Mouse (Mus musculus) midbrain, embryonic 12.5 days (tissue): ENCODE results near the gene Sult2a7. TPM values are rescaled to one million over a fixed set of nuclear protein-coding genes. Genes with fewer than 3 reads are reported as not detected.

Experiments used
- ATAC-seq: fragments of 200-750 bp; cut with Nextera tagmentation; 2 replicates; pipeline ENCODE4 v1.8.0; 2017; ENCODE audit warnings: low read depth, moderate TSS enrichment, moderate library complexity; ENCODE audit not compliant: low FRiP score
- H3K27ac ChIP-seq: fragments of 300-500 bp; sonication (generic); replicated peaks from 2 replicates; pipeline ENCODE4 v1.5.1; 2016; ENCODE audit warnings: mild to moderate bottlenecking
- H3K27me3 ChIP-seq: fragments of 300-500 bp; sonication (generic); 2 replicates; pipeline ENCODE4 v1.6.1; 2016; ENCODE audit warnings: mild to moderate bottlenecking
- H3K36me3 ChIP-seq: fragments of 300-500 bp; sonication (generic); 2 replicates; pipeline ENCODE4 v1.6.1; 2016
- H3K4me1 ChIP-seq: fragments of 300-500 bp; sonication (generic); 2 replicates; pipeline ENCODE4 v1.6.1; 2016
- H3K4me2 ChIP-seq: fragments of 300-500 bp; sonication (generic); replicated peaks from 2 replicates; pipeline ENCODE4 v1.6.1; 2016; ENCODE audit warnings: mild to moderate bottlenecking, moderate library complexity
- H3K4me3 ChIP-seq: fragments of 300-500 bp; sonication (generic); 2 replicates; pipeline ENCODE4 v1.5.1; 2016; ENCODE audit warnings: mild to moderate bottlenecking
- H3K9ac ChIP-seq: fragments of 300-500 bp; sonication (generic); replicated peaks from 2 replicates; pipeline ENCODE4 v1.6.1; 2016; ENCODE audit warnings: mild to moderate bottlenecking, moderate library complexity
- H3K9me3 ChIP-seq: fragments of 300-500 bp; sonication (generic); 2 replicates; pipeline ENCODE4 v1.6.1; 2016; ENCODE audit warnings: mild to moderate bottlenecking
- WGBS: fragments of 180-500 bp; shearing (Covaris S2); methylation state at CpG from one replicate; pipeline ENCODE4 v1.1.7; 2016; 5-methylcytosine and 5-hydroxymethylcytosine counted together
- polyA plus RNA-seq: library from polyadenylated mRNA; unstranded; fragments of >200 nt; fragmentation: Nextera tagmentation; extraction: Ambion mirVana; gene quantifications from 2 replicates; pipeline ENCODE4 v1.2.1, GENCODE M21; 2016

Gene Sult2a7
- polyA plus RNA-seq, result not detected in 2 replicates

DNA sequence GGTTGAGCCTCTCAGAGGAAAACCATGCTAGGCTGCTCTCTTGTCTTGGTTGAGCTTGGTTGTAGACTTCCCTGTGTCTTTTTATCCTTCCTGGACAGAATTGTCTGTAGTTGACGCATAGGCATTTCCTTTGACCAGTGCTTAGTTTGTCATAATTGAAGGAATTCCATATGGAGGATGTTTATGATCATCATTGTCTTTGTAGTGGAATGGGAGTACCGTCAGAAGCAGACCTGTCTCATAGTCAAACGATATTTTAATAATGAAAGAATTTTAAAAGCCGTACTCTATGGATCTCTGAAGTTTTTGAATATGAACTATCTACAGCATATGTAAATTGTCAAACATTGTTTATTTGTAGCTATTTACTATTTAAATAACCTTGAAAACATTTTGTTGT, at the start of gene Sult2a7:
TSS of gene Sult2a7 (minus strand) at position 101 of the 400 bp plus-strand sequence.
- no peak within 1 kb of the TSS for H3K27ac ChIP-seq
- ATAC-seq, result no peak
- no peak within 1 kb of the TSS for H3K9ac ChIP-seq
- H3K4me1 ChIP-seq, result no peaks in the 10 kb centered on the region
- 84% methylated on average over 4 of the region's 4 CpGs for WGBS
- no peaks in the 10 kb centered on the region for H3K36me3 ChIP-seq
- H3K27me3 ChIP-seq, result no peaks in the 10 kb centered on the region
- no peak within 1 kb of the TSS for H3K4me3 ChIP-seq
- no peak within 1 kb of the TSS for H3K4me2 ChIP-seq
- H3K9me3 ChIP-seq, result peaks cover 23% of the 10 kb centered on the region

DNA sequence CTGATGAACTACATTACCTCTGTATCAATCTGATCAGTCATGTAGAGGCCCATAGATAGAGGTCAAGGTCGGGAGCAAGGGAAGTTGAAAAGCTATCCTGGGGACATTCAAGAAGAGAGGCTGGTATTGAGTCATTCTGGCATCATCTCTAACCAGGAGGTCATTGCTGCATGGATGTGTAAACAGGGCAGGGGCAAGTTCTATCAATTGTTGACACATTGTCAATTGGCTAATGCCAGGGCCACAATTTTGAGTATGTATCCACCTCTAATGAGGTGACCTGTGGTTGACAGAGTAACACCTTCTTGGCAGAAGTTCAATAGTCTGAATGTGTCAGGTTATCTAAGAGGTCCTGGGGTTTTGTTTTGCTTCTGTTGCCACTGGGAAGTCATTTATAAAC, 31.2 kb upstream of the Sult2a7 start:
- ATAC-seq, result no peak

DNA sequence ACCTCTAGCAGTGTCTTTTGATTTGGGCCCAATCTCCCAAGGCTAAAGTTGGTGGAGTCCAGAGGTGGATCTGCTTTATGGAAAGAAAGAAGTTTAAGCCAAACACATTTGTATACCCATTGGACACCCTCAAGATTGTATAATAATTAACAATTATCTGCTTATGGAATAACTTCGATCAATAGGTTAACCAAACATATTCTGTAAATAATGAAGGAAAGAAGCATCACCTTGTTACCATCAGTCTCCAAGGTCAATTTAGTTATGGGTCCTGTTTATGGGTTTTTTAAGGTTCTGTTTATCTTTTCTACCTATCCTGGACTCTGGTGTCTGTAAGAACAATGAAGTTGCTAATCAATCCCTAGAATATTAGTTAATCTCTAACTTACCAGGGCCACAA, 28.6 kb upstream of the Sult2a7 start:
- Histone ChIP-seq H3K4me3 (no peak overlapping the region), H3K4me2 (no peak overlapping the region), H3K27ac (no peak overlapping the region), H3K4me1 (no peaks in the 10 kb centered on the region), H3K9me3 (peaks cover 47% of the 10 kb centered on the region), H3K36me3 (no peaks in the 10 kb centered on the region), H3K27me3 (no peaks in the 10 kb centered on the region), H3K9ac (no peak overlapping the region)
- WGBS, result 72% methylated on average over 1 of the region's 1 CpGs
- ATAC-seq, result no peak

More for the DNA sequence above, 31.2 kb upstream of the Sult2a7 start:
- no peak overlapping the region for H3K27ac ChIP-seq
- peaks cover 24% of the 10 kb centered on the region for H3K9me3 ChIP-seq
- H3K4me1 ChIP-seq, result no peaks in the 10 kb centered on the region
- H3K36me3 ChIP-seq, result no peaks in the 10 kb centered on the region
- WGBS, result 45% methylated on average over 1 of the region's 1 CpGs
- H3K27me3 ChIP-seq, result no peaks in the 10 kb centered on the region
- no peak overlapping the region for H3K4me2 ChIP-seq
- H3K9ac ChIP-seq, result no peak overlapping the region
- H3K4me3 ChIP-seq, result no peak overlapping the region

DNA sequence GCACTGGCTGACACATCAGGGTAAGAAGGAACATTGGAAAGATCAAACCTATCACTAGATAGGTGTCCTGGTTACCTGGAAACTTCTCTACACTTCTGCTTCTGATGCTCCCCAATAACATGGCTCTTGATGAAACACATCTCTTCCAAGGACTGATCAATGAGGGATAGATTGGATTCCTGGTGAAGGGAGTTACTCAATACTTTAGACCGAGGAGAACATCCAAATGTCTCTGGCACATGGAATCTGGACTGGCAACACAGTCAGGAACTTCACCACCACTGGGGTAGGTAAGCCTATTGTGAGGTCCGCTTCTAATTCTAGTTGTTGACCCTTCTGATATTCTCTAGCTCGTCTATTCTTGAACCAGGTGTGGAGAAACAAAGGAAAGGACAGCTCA, 24.3 kb upstream of the Sult2a7 start:
- Histone ChIP-seq H3K9ac (no peak overlapping the region), H3K27ac (no peak overlapping the region), H3K9me3 (peaks cover 62% of the 10 kb centered on the region), H3K4me2 (no peak overlapping the region), H3K4me1 (no peaks in the 10 kb centered on the region), H3K27me3 (no peaks in the 10 kb centered on the region), H3K4me3 (no peak overlapping the region), H3K36me3 (no peaks in the 10 kb centered on the region)
- 67% methylated on average over 3 of the region's 3 CpGs for WGBS
- no peak for ATAC-seq

DNA sequence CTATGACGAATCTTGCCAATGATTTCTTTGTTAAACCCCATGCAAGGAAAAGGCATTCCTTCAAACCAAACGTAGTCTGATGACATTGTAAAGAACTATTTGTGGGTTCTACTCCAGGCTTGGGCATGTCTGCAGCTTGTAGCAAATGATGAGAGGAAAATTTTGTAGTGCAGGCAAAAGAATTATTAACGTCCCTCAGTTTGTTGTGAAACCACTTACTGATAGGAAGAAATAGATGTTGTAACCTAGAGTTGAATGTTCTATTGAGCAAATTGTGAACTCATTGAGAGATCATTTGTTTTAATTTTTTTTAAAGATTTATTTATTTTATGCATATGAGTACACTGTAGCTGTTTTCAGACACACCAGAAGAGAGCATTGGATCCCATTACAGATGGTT, 1.1 kb downstream of the Sult2a7 start:
- Histone ChIP-seq H3K36me3 (no peaks in the 10 kb centered on the region), H3K27me3 (no peaks in the 10 kb centered on the region), H3K27ac (no peak overlapping the region), H3K9ac (no peak overlapping the region), H3K4me3 (no peak overlapping the region), H3K4me1 (no peaks in the 10 kb centered on the region), H3K4me2 (no peak overlapping the region), H3K9me3 (peaks cover 23% of the 10 kb centered on the region)
- ATAC-seq, result no peak
- WGBS, result 74% methylated on average over 3 of the region's 3 CpGs

DNA sequence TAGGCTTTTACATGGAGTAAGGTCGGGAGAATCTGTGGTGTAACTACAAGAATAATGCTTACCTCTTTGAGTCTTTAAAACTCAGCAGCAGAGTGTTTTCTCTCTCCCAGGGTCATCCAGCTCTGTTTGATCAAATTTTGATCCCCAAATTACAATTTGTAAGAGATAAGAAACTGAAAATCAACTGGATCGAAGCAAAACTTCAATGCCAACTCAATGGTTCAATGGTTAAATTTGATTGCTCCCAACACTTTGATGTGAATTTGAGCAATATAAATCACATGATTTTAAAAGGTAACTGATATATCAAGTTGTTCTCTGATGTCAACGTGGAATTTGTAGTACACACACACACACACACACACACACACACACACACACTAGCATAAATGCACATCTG, 47.5 kb downstream of the Sult2a7 start, which contains the start of gene Sult2a8:
TSS of gene Sult2a8 (minus strand) at position 236 of the 400 bp plus-strand sequence.
- no peak within 1 kb of the TSS for H3K4me3 ChIP-seq
- H3K9ac ChIP-seq, result no peak within 1 kb of the TSS
- no peak within 1 kb of the TSS for H3K27ac ChIP-seq
- H3K27me3 ChIP-seq, result no peaks in the 10 kb centered on the region
- H3K36me3 ChIP-seq, result no peaks in the 10 kb centered on the region
- no peak within 1 kb of the TSS for H3K4me2 ChIP-seq
- H3K9me3 ChIP-seq, result peaks cover 24% of the 10 kb centered on the region; the same call in 1 of the 2 replicates
- H3K4me1 ChIP-seq, result no peaks in the 10 kb centered on the region
- ATAC-seq, result no peak
- 63% methylated on average over 3 of the region's 3 CpGs for WGBS

DNA sequence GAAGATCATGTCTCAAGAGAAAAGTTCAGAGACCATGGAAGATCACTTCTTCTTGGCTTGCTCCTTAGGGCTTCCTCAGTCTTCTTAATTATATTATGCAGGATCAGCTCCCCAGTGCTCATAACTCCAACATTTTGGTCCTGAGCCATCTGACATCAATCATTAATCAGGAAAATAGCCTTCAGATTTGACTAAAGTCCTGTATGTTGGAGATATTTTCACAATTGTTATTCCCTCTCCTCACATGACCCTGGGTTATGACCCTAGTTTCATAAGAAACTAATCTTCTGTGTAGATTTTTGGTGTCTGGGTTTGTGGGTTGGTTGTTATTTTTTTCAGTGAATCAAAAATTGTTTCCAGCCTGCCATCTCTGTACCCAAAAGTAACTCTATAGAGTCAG, 54.4 kb downstream of the Sult2a7 start:
- no peaks in the 10 kb centered on the region for H3K27me3 ChIP-seq
- no peaks in the 10 kb centered on the region for H3K4me1 ChIP-seq
- H3K4me2 ChIP-seq, result no peak overlapping the region
- no peak overlapping the region for H3K4me3 ChIP-seq
- ATAC-seq, result no peak
- H3K27ac ChIP-seq, result no peak overlapping the region
- H3K9ac ChIP-seq, result no peak overlapping the region
- peaks cover 31% of the 10 kb centered on the region for H3K9me3 ChIP-seq
- no peaks in the 10 kb centered on the region for H3K36me3 ChIP-seq

DNA sequence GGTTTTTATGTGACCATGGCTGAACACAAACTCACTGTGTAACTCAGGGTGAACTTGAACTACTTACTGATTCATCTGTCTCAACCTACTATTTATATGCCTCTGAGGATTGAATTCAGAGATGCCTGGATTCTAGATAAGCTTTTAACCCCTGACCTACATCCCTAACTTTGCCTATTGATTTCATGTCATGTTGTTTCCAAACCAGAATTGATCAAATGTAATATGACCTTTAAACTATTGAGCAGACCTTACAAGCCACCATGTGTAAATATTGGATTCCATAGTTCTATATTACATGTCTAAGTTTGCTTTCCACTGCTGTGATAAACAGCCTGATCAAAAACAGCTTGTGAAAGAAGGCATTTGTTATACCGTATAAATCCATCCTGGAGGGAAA, 55.5 kb downstream of the Sult2a7 start:
- ATAC-seq, result no peak
- Histone ChIP-seq H3K4me3 (no peak overlapping the region), H3K36me3 (no peaks in the 10 kb centered on the region), H3K27ac (no peak overlapping the region), H3K4me1 (no peaks in the 10 kb centered on the region), H3K27me3 (no peaks in the 10 kb centered on the region), H3K9ac (no peak overlapping the region), H3K9me3 (peaks cover 32% of the 10 kb centered on the region), H3K4me2 (no peak overlapping the region)
- 76% methylated on average over 1 of the region's 1 CpGs for WGBS

DNA sequence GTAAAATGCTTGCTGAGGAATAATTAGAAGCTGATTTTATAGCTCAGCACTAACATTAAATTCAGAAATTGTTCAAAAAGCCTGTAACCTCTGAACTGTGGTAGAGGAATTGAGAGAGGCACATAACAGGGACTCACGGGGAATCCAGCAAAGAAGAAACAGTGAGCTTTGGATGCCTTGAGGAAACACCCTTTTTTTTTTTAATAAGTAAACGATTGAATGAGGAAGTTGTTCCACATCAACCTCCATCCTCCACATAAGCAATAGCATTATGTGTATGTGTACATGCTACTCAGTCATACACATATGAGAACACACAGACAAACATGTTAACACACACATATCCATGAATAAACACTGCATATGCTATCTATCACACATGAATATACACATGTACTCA, 56.0 kb downstream of the Sult2a7 start:
- WGBS, result 82% methylated on average over 2 of the region's 2 CpGs
- Histone ChIP-seq H3K27me3 (no peaks in the 10 kb centered on the region), H3K9ac (no peak overlapping the region), H3K4me2 (no peak overlapping the region), H3K4me1 (no peaks in the 10 kb centered on the region), H3K4me3 (no peak overlapping the region), H3K9me3 (peaks cover 32% of the 10 kb centered on the region), H3K36me3 (no peaks in the 10 kb centered on the region), H3K27ac (no peak overlapping the region)
- ATAC-seq, result no peak

Other genes with a start within 250 kb of the Sult2a7 start
- gene Sult2a6, start 239.4 kb downstream of the Sult2a7 start, polyA plus RNA-seq, result not detected in 2 replicates
- gene Obox8, start 160.7 kb downstream of the Sult2a7 start, polyA plus RNA-seq, result not detected in 2 replicates
- gene Sult2a8, start 47.5 kb downstream of the Sult2a7 start, polyA plus RNA-seq, result not detected in 2 replicates
- 0.14 and 0.17 TPM in 2 replicates for gene Vmn1r90, start 69.3 kb upstream of the Sult2a7 start, polyA plus RNA-seq
- gene Obox7, start 165.3 kb upstream of the Sult2a7 start, polyA plus RNA-seq, result not detected in 2 replicates